Mouse (Mus musculus) G1E (cell line): Measurements from ENCODE around the gene Acnat1.

Experiments used
- CTCF ChIP-seq: IDR thresholded peaks from 2 replicates; pipeline ENCODE4 v1.5.1; 2012; ENCODE audit warnings: low read depth, low read length, inconsistent platforms, mixed read lengths
- GATA1 ChIP-seq: IDR thresholded peaks from 2 replicates; pipeline ENCODE4 v1.6.1; 2012; ENCODE audit warnings: borderline replicate concordance, low read length, inconsistent platforms, mixed read lengths
- POLR2AphosphoS5 ChIP-seq: IDR thresholded peaks from 2 replicates; pipeline ENCODE4 v1.6.1; 2012; ENCODE audit warnings: low read depth, low read length, inconsistent platforms; ENCODE audit not compliant: insufficient replicate concordance
- TAL1 ChIP-seq: conservative IDR thresholded peaks from 2 replicates; pipeline ENCODE4 v1.6.1; 2012; ENCODE audit warnings: low read depth, low read length, inconsistent platforms, mixed read lengths

- TF ChIP-seq TAL1 (no peak), POLR2AphosphoS5 (no peak), CTCF (no peak), GATA1 (no peak)
Measured at GRCm38 (mm10) chr4:49451848-49452551, 21.7 kb downstream of the Acnat1 start.
